Mouse (Mus musculus): ENCODE data around the gene Tmem238.
A peak's percentile ranks its signal among the peaks of the same experiment; 100 is the strongest.
"Not testable (repeated sequence)": the region's sequence is repeated elsewhere in the genome, so short reads cannot be mapped to it uniquely, and the experiment has no call there.

The Tmem238 gene

DNA sequence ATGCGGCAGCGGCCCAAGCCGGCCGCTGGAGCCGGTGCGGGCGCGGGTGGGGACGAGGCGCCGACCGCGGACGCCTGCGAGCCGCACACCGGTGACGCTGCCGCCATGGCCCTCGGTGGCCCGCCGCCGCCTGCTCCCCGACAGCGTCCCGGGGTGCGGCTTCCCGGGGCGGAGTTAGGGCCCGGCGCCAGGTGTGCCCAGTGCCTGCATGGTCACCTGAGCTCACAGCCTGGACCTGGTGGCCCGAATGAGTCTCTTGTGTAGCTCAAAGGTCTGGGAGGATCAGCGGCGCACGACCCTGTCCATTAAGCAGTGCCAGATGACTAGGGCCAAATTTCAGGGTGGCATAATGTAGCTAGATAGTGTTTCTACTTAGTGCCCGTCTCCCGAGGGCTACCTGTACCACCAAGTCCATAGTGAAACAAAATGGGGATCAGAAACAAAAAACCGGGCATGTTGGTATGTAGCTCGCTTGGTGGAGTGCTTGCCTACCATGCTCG is at the start of gene Tmem238:
Tmem238 (minus strand) TSS at position 221 of the 500 bp plus-strand sequence.
- no peak for DNase-seq (ENCODE audit: low read depth)

DNA sequence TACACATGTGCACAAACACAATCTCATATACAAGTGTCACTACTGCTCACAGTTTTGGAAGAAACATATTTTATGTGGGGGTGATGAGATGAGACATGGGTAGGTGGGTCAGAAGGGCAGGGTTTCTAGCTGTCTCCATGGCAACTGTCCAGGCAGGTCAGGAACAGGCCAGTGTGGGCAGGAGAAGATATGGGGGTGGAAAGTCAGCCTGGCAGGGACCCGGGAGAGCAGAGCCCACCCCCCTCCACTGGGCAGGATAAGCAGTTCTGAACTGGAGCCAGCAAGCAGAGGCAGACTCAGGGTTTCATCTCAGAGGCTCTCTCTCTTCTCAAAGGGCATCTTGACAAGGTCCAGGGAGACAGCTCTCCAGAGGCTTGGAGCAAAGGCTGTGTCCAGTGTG is 48.2 kb upstream of the Tmem238 start:
- no peak for DNase-seq (ENCODE audit: low read depth)

DNA sequence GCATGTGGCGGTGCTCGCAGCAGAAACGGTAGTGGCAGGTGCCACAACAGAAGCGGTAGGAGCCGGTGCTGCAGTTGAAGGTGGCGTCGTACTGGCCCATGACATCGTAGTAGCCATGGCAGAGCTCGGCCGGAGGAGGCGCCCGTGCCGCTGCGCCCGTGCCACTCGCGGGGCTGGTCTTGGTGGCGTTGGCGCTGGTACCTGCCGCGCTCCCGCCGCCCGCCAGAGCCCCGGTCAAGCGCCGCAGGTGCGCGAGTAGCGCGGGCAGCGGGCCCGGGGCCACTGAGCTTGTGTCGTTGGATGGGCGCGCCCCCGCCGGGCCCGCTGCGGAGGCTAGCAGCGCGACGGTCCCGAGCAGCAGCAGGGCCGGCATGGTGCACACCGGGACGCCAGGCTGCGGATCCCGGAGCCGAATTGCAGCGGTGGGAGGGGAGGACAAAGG is 46.9 kb upstream of the Tmem238 start:
- no peak for DNase-seq (ENCODE audit: low read depth)

DNA sequence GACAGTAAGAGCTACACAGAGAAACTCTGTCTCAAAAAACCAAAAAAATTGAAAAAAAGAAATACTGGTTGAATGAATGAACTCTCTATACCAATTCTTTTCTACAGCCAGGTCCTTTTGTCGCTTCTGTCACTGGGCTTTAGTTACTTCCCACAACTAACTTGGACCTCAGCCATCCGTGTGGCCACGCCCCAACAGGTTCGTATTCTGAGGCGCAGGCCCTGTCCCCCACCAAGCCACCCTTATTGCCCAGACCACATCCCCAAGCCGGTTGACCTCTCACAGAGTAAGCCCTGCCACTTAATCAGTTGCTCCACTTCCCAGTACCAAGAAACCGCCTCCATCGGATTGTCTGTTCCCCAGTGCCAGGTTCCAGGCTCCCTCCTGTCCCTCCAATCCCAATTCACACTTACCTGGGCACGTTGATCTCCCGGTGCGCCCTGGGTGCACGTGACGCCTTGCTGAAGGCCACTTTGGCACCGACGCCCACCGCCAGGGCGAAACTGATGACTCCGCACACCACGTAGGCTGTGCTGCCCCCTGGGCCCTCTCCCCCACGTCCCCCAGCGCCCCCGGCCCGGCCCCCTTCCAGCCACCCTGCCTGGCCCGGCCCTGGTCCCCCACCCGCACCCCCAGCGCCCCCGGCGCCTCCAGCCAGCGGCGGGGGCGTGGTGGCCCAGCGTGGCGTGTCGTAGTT is 46.3 kb upstream of the Tmem238 start:
- DNase-seq (ENCODE audit: low read depth), result no peak

DNA sequence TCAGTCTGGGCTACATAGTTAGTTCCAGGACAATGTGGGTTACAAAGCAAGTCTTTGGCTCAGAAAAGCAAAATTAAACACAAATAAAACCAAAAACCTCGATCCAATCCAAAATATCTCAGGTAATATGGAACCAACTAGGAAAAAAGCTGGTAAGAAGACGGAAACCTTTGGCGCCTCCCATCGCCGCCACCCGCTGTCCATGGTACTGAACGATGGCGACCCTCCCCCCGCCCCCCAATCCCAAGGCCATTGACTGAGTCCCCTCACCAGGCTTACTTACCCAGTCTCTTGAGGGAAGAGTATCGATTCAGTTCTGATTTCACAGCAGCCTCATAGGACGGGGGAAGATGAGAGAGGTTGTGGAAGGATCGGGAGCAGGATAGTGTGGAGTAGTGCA is 41.0 kb upstream of the Tmem238 start:
- no peak for DNase-seq (ENCODE audit: low read depth)

DNA sequence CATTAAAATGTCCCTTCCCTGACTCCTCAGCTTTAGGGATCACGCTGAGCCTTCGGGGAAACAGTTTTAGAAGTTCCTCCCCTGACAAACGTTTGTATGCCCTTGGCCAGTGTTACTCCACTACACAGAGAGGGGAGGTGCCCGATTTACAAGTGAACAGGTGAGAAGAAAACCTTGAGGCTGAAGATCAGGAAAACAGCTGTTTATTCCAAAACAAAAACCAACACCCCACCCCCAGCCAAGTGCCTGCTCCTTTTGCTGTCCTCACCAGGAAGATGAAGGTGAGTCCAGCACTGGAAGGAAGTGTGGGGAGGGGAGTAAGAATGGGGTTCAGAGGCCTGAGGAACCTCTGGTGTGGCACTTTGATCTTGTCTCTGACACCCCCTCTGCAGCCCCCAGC is 35.9 kb upstream of the Tmem238 start:
- DNase-seq (ENCODE audit: low read depth), result no peak

DNA sequence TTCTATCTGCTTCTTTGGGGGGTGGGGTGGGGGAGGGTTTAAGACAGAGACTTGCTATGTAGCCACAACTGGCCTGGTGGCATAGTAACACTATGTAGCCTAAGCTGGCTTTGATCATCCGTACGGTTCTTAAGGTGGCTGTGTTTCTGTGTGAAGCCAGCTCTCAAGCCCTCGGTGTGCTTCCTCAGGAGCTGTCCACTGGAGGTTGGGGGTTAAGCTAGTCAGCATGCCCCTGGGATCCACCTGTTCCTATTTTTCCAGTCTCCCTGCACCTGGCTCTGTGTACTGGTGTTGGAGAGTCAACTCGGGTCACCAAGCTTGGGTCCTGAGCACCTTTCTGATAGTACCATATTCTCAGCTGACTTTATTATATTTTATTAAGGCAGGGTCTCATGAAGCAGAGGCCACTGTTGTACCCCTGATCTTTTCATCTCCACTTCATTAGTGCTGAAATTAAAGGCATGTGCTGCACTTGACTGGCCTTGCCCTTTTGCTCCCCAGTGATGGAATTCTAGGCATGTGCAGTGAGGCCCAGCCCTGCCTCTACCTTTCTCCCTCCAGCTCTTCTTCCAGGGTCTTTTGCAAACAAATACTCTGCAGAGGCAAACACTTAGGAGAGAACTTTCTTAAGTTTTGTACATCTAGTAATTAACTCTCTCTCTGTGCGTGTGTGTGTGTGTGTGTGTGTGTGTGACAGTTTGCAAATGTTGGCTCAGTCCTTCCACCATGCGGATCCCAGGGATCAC is 32.9 kb upstream of the Tmem238 start:
- DNase-seq (ENCODE audit: low read depth), result no peak

DNA sequence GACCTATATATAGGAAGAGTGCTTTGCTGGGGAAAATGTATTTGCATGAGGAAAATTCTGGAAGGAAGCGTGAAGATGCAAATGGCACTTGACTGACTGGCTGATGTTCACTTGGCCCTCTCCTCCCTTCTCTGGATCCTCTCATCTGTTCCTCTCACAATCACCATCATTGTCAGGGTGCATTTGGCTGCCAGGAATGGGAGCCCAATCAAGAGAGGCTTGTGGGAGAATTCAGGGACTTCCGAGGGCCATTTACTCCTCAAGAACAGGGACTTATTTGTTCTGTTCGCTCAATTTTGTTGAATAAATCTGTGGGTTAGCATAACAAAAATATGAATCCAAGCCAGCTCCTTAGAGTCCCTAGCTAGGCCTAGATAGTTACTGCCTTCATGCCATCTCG is 32.2 kb upstream of the Tmem238 start:
- DNase-seq (ENCODE audit: low read depth), result no peak

DNA sequence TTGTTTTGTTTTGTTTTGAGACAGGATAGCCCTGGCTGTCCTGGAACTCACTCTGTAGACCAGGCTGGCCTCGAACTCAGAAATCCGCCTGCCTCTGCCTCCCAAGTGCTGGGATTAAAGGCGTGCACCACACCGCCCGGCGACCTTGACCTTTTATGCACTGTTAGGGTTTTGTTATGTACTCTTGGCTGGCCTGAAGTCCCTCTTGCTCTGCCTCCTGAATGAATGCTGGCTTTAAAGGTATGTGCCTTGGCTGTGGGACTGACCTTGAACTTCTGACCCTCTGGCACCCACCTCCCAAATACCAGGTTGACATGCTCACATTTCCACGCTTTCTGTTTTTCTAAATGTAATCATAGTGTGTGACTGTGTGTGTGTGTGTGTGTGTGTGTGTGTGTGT is 31.5 kb upstream of the Tmem238 start:
- DNase-seq (ENCODE audit: low read depth), result not testable (repeated sequence)

DNA sequence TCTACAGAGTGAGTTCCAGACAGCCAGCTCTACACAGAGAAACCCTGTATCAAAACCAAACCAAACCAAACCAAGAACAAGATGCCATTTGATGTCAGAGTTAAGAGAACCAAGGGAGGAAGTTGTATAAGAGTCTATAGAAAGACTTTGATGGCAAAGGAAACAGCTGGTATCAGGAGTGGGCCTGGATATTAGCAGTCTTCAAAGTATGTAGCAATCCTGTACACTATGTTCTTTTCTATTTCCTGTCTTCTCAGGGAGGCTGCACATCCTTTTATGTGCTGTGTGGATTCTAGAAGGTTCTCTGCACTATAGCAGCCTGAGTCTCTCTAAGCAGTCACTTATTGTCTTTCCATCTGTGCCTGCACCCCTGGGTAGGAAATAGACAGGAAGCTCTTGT is 27.1 kb upstream of the Tmem238 start:
- DNase-seq (ENCODE audit: low read depth), result no peak

DNA sequence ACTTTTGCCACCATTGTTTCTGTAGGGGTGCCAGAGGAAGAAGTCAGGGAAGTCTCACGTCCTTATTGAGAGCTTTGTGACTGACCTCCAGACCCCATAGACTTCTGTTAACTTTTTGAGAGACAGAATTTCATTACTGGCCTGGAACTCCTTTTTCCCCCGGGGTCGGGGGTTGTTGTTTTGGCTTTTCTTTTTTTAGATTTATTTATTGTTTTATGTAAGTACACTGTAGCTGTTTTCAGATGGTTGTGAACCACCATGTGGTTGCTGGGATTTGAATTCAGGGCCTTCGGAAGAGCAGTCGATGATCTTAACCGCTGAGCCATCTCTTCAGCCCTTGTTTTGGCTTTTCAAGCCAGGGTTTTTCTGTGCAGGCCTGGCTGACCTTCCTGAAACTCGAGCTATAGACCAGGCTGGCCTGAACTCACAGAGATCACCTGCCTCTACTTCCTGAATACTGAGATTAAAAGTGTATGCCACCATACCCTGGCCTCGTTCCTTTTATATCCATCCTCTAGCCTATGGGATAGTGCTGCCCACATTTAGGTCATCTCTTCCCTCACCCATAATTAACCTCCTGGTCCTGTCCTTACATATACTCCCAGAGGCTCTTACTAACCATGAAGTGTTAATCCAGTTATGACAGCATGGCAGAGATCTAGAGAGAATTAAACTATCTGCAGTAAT is 23.8 kb upstream of the Tmem238 start:
- DNase-seq (ENCODE audit: low read depth), result no peak

DNA sequence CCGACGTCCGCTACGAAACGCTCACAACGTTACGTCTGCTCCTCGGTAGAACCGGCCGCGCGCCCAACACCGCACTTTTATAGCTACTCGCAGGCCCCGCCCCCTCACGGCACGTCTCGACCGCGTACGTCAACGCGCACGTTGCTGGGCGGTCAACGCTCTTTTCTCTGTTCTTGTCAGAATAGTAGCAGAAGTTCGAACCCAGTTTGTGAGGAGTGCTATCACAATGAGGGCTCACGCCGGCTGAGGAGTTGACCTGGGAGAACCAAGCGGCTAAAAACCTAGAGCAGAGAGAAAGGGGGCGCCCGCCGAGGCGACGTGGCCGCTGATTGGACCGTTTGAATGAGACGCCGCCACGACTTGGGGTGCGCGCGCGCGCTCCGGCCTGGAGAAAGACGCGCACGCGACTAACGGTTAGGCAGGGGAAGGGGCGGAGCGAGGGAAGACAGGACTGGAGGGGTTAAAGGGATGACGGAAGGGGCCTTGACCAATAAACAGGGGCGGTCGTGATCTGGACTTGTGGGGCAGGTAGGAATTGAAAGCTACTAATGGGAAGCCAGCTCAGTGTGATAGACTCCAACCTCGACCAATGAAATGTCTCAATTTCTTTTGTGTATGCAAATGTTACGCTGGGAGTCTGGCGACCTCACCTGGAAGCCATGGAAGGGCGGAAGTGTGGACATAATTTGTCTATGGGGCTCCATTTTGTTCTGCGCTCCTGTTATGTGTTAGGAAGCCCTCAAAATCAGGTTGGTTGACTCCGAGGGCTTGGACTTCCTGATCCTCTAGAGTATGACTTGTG is 23.0 kb upstream of the Tmem238 start, which contains the start of gene Ube2s:
Ube2s (minus strand) TSS at position 288 of the 802 bp plus-strand sequence.
- DNase-seq (ENCODE audit: low read depth), result peak; percentile 99

DNA sequence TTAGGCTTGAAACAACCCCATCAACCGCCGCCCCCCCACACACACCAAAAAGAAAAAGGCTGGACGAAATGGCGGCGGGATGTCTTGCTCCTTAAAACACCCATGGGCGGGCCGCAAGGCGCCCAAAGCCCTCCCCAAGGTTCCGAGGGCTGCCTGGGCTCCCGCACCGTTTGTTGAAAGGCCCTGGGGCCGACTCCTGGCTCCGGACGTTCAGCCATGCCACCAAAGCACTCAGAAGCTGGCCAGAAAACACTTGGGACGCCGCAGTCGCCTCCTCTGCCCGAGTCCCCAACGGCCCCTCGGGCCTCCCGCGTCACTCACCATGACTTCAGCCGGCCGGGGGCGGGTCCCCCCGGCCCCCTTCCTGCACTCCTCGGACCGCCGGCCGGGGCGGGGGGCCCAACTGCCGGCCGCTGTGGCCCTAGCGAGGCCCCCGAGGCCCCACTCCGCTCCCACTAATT is 22.4 kb upstream of the Tmem238 start:
- no peak for DNase-seq (ENCODE audit: low read depth)

DNA sequence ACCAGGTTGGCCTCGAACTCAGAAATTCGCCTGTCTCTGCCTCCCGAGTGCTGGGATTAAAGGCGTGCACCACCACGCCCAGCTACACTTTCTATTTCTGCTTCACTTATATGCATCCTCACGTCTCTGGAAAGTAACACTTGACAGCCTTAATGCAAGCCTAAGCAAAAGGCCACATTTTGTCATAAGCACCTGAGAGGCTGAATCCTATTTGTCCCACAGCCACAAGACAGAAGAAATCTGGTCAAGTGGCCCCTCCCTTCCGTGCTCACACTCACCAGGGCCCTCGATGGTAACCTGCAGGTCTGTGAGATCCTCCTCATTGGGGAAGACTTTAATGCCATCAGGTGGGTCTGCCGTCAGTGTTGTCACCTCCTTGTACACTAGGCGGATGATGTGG is 21.7 kb upstream of the Tmem238 start:
- not testable (repeated sequence) for DNase-seq (ENCODE audit: low read depth)

DNA sequence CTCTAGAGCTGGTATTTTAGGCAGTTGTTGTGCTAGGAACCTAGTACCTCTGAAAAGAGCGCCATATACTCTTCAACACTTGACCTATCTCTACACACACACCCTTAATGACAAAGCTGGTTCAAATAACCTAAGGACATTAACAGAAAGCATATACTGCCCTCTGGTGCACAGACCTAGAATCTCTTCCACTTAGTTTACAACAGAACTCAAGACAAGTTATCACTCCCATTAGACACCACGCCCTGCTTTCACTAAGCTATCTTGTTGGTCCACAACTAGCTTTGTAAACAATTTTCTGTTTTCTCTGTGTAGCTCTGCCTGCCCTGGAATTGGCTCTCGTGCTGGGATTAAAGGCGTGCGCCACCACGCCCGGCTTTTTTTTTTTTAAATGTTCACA is 17.3 kb upstream of the Tmem238 start:
- DNase-seq (ENCODE audit: low read depth), result peak; percentile 77

DNA sequence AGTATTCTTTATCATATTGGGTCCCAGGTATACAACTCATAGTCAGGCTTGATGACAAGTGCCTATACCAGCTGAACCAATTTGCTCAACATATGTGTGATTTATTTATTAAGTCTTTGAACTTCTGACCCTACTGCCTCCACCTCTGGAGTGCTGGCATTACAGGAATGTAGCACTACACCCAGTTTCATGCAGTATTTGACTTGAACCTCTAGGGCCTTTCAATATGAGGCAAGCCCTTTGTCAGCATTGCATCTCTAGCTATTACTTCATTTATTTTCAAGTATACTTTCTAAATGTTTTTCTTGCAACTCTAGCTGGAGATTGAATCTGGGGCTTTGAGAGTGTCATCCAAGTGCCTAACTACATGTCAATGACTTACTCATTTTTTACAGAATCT is 12.8 kb upstream of the Tmem238 start:
- no peak for DNase-seq (ENCODE audit: low read depth)

DNA sequence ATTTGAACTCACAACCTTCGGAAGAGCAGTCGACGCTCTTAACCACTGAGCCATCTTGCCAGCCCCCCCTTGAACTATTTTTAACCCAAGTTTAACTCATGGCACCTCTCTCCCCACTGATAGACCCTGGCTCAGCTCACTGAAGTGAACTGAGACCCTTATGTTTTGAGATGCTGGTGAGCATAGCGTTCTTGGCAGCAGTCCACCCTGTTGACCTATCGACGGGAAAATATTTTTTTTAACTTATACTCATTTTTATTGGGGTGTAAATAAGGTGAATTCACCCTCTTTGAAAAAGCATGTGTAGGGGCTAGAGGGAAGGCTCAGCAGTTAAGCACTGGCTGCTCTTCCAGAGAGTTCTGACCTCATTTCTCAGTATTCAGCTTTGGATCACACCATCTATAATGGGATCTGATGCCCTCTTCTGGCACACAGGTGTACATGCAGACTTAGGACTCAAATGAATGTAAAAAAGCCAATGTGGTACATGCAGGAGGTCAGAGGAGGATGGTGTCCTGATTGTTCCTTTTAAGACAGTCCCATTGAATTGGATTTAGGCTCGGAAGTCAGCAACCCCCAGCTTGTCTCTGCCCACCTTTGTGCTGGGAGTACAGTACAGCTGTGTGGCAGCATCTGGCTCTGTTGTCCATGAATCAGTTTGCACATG is 6.4 kb upstream of the Tmem238 start:
- no peak for DNase-seq (ENCODE audit: low read depth)

DNA sequence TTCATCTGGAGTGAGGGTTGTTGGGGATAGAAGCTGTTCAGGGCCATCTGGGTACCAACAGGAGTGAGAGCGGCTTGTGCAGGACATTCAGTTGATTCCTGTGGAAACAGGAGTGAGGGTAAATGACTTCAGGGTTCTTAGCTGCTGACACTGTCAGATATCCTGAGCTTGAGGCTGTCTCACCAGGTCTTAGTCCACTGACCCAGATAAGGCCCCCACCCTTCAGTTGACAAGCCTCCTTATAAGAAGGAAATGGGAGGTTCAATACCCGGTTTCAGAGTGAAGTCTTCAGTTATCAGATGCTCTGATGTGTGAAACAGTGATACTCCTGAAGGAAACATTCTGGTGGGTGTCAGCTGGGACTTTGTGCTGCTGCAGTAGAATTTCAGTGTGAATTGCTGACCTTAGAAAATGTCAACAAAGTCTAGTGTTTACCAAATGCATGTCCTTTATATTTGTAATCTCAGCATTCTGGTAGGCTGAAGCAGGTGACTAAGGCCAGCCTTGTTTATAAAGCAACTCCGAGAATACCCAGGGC is 5.2 kb upstream of the Tmem238 start:
- no peak for DNase-seq (ENCODE audit: low read depth)

DNA sequence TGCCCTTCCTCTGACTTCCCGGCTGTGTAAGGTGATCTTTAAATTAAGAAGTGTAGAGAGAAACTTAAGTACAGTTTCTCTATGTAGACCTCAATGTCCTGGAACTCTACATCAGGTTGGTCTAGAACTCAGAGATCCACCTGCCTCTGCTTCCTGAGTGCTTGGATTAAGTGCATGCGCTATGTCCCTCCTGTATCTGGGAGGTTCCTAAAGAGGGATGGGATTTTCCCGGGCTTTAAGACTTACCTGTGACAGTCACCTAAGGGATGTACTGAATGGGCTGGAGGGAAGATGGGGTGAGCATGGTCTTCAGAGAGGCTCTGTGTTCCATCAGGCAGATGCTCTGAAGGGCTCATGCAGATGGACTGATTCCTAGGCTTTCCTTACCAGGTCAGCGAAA is 4.2 kb upstream of the Tmem238 start:
- DNase-seq (ENCODE audit: low read depth), result no peak

DNA sequence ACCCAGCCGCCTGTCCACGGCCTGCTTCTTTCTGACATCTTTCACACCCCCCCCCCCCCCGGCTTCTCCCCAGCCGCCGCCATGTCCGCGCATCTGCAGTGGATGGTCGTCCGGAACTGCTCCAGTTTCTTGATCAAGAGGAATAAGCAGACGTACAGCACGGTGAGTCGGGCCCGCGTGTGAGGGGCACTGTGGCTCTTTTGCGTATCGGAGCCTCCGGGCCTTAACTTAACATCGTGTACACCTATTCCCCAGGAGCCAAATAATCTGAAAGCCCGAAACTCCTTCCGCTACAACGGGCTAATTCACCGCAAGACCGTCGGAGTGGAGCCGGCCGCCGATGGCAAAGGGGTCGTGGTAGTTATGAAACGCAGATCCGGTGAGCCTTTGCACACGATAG is 3.8 kb upstream of the Tmem238 start:
- not testable (repeated sequence) for DNase-seq (ENCODE audit: low read depth)

All from c-Kit-positive CD71-positive TER-119-negative erythroid progenitor cells, embryonic 14.5 days (primary cell).